Mouse (Mus musculus): ENCODE results near the gene Filip1. TPM values are rescaled to one million over a fixed set of nuclear protein-coding genes. Genes with fewer than 3 reads are reported as not detected.

Filip1 gene
- total and polyA plus RNA-seq, 3 experiments = not detected

- no peaks in the 10 kb centered on the region for H3K36me3 ChIP-seq (ENCODE audit: control insufficient read depth in 1 of 2, insufficient read depth in 2 of 2, low read length in 2 of 2)
- H3K27ac ChIP-seq (ENCODE audit: control insufficient read depth, low read depth, low read length) = no peak overlapping the region
- peaks cover 0 to 3% of the 10 kb centered on the region in 2 experiments; a peak in 2 of 4 replicates for H3K27me3 ChIP-seq (ENCODE audit: control insufficient read depth in 1 of 2, insufficient read depth in 2 of 2, low read length in 2 of 2)
- H3K9me3 ChIP-seq (replicated peaks; ENCODE audit: insufficient read depth, low read length) = no peaks in the 10 kb centered on the region
- no peak for TF ChIP-seq NELFE (IDR thresholded peaks at IDR 0.05; ENCODE audit: low read depth, low read length)
- TF ChIP-seq TBP (IDR thresholded peaks at IDR 0.05; ENCODE audit: low read depth, low read length) = no peak
- no peak for TF ChIP-seq MEF2A (IDR thresholded peaks at IDR 0.05; ENCODE audit: extremely low read depth, insufficient replicate concordance, low read depth, low read length, poor library complexity, severe bottlenecking)
- no peak for TF ChIP-seq MAFK (IDR thresholded peaks at IDR 0.05; ENCODE audit: borderline replicate concordance, low read depth, low read length)
- TF ChIP-seq EP300 (IDR thresholded peaks at IDR 0.05; ENCODE audit: low read depth in 1 of 2, low read length in 2 of 2) = no peak
- TF ChIP-seq CHD1 (IDR thresholded peaks at IDR 0.05; ENCODE audit: low read depth, low read length) = no peak
- no peak for TF ChIP-seq POLR2AphosphoS5 (IDR thresholded peaks at IDR 0.05; ENCODE audit: borderline replicate concordance, low read depth, low read length)
- TF ChIP-seq UBTF (IDR thresholded peaks at IDR 0.05; ENCODE audit: borderline replicate concordance, insufficient read depth, low read depth, low read length) = no peak
- TF ChIP-seq HCFC1 (IDR thresholded peaks at IDR 0.05; ENCODE audit: low read depth, low read length) = no peak
- no peak for TF ChIP-seq POLR2A (IDR thresholded peaks at IDR 0.05; ENCODE audit: control insufficient read depth in 1 of 2, insufficient read depth in 1 of 2, low read depth in 1 of 2, low read length in 2 of 2, poor library complexity in 1 of 2)
- TF ChIP-seq RCOR1 (IDR thresholded peaks at IDR 0.05; ENCODE audit: low read depth, low read length) = no peak
- no peak overlapping the region for H3K4me3 ChIP-seq (ENCODE audit: control insufficient read depth in 1 of 2, insufficient read depth in 1 of 2, low read depth in 2 of 2, low read length in 2 of 2)
- H3K79me2 ChIP-seq (ENCODE audit: control insufficient read depth, insufficient read depth, low read length, poor library complexity) = no peaks in the 10 kb centered on the region
- no peak overlapping the region for H3K9ac ChIP-seq (ENCODE audit: control insufficient read depth, low read depth, low read length, poor library complexity, severe bottlenecking)
- 0 out of 4 replicates have a peak, but pooled peaks cover 0 to 4% of the 10 kb centered on the region in 2 experiments for H3K4me1 ChIP-seq (ENCODE audit: control insufficient read depth in 1 of 2, insufficient read depth in 2 of 2, low read length in 2 of 2)
- no peak for DNase-seq (ENCODE audit: low read depth, low spot score)
Observed at GRCm38 (mm10) chr9:79994296-79994695, 18.4 kb downstream of the Filip1 start.

- no peak for TF ChIP-seq MYB (IDR thresholded peaks at IDR 0.05; ENCODE audit: low read depth, low read length)
- no peak for TF ChIP-seq EP300 (IDR thresholded peaks at IDR 0.05; ENCODE audit: low read depth in 1 of 2, low read length in 2 of 2)
- TF ChIP-seq POLR2AphosphoS5 (IDR thresholded peaks at IDR 0.05; ENCODE audit: borderline replicate concordance, low read depth, low read length) = no peak
- no peak for TF ChIP-seq ZKSCAN1 (IDR thresholded peaks at IDR 0.05; ENCODE audit: low read depth, low read length)
- no peak for TF ChIP-seq USF1 (IDR thresholded peaks at IDR 0.05; ENCODE audit: low read depth, low read length)
- TF ChIP-seq SIN3A (IDR thresholded peaks at IDR 0.05; ENCODE audit: low read length) = no peak
- TF ChIP-seq TBP (IDR thresholded peaks at IDR 0.05; ENCODE audit: low read depth, low read length) = no peak
- TF ChIP-seq NELFE (IDR thresholded peaks at IDR 0.05; ENCODE audit: low read depth, low read length) = no peak
- TF ChIP-seq POLR2A (IDR thresholded peaks at IDR 0.05; ENCODE audit: control insufficient read depth in 1 of 2, insufficient read depth in 1 of 2, low read depth in 1 of 2, low read length in 2 of 2, poor library complexity in 1 of 2) = no peak
- no peak for TF ChIP-seq KAT2A (conservative IDR thresholded peaks at IDR 0.05; ENCODE audit: low read depth, low read length)
- no peak for TF ChIP-seq CTCF (IDR thresholded peaks at IDR 0.05 in 2 of 3, conservative IDR thresholded peaks at IDR 0.05 in 1 of 3; ENCODE audit: control insufficient read depth in 1 of 3, insufficient read depth in 1 of 3, low read depth in 2 of 3, low read length in 3 of 3, poor library complexity in 1 of 3, severe bottlenecking in 1 of 3)
- TF ChIP-seq NRF1 (IDR thresholded peaks at IDR 0.05; ENCODE audit: insufficient read depth, low read depth, low read length, poor library complexity, severe bottlenecking) = no peak
- no peak for TF ChIP-seq MAZ (IDR thresholded peaks at IDR 0.05; ENCODE audit: low read depth, low read length)
- no peak for TF ChIP-seq POLR2AphosphoS2 (IDR thresholded peaks at IDR 0.05; ENCODE audit: low read length)
- no peak for TF ChIP-seq GATA1 (IDR thresholded peaks at IDR 0.05; ENCODE audit: low read depth, low read length)
- no peak for TF ChIP-seq TAL1 (IDR thresholded peaks at IDR 0.05; ENCODE audit: low read length)
- no peak for TF ChIP-seq CHD1 (IDR thresholded peaks at IDR 0.05; ENCODE audit: low read depth, low read length)
- TF ChIP-seq MEF2A (IDR thresholded peaks at IDR 0.05; ENCODE audit: extremely low read depth, insufficient replicate concordance, low read depth, low read length, poor library complexity, severe bottlenecking) = no peak
- Histone ChIP-seq H3K27ac (ENCODE audit: control insufficient read depth, low read depth, low read length) (no peak overlapping the region), H3K4me3 (ENCODE audit: control insufficient read depth in 1 of 2, insufficient read depth in 1 of 2, low read depth in 2 of 2, low read length in 2 of 2) (no peak overlapping the region), H3K9me3 (replicated peaks; ENCODE audit: insufficient read depth, low read length) (no peaks in the 10 kb centered on the region), H3K4me1 (ENCODE audit: control insufficient read depth in 1 of 2, insufficient read depth in 2 of 2, low read length in 2 of 2) (0 out of 4 replicates have a peak, but pooled peaks cover 0 to 4% of the 10 kb centered on the region in 2 experiments), H3K9ac (ENCODE audit: control insufficient read depth, low read depth, low read length, poor library complexity, severe bottlenecking) (no peak overlapping the region), H3K79me2 (ENCODE audit: control insufficient read depth, insufficient read depth, low read length, poor library complexity) (no peaks in the 10 kb centered on the region), H3K27me3 (ENCODE audit: control insufficient read depth in 1 of 2, insufficient read depth in 2 of 2, low read length in 2 of 2) (no peaks in the 10 kb centered on the region), H3K36me3 (ENCODE audit: control insufficient read depth in 1 of 2, insufficient read depth in 2 of 2, low read length in 2 of 2) (no peaks in the 10 kb centered on the region)
- DNase-seq (ENCODE audit: low read depth, low spot score) = no peak
Observed at GRCm38 (mm10) chr9:79993066-79993465, 19.6 kb downstream of the Filip1 start.

Data from MEL (cell line).